Mouse (Mus musculus) regulatory T cell (primary cell): ENCODE data around the gene Gm7945.
"Not testable (repeated sequence)": the region's sequence is repeated elsewhere in the genome, so short reads cannot be mapped to it uniquely, and the experiment has no call there.

Source experiments
- in situ Hi-C: fragments of 300-600 bp; cut with MboI, MseI; formaldehyde crosslinking; loops from one replicate; pipeline ENCODE4 v1.15.1; 2025; ENCODE audit warnings: high pct_unique_total_duplicates

Gene Gm7945

GRCm38 (mm10) chr14:41386279-41386678, at the start of gene Gm7945:
TSS of gene Gm7945 (minus strand) at chr14:41386379.
- in situ Hi-C loops, result not testable (repeated sequence)

- in situ Hi-C loops, result loop anchor here (5.0 to 25.0 kb wide), 2 partner anchors 292 to 1562 kb away; partner anchors contain the start of gene Gm8082
Observed at GRCm38 (mm10) chr14:41425393-41426075, 39.4 kb upstream of the Gm7945 start.

- in situ Hi-C loops, result loop anchor here (5.0 to 25.0 kb wide), 2 partner anchors 293 to 1563 kb away; partner anchors contain the start of gene Gm8082
Observed at GRCm38 (mm10) chr14:41424694-41425093, 38.5 kb upstream of the Gm7945 start.

GRCm38 (mm10) chr14:41408181-41408580, 22.0 kb upstream of the Gm7945 start, which contains the start of gene Gm6482:
TSS of gene Gm6482 (minus strand) at chr14:41408281.
- in situ Hi-C loops, result not testable (repeated sequence)

- in situ Hi-C loops, result not testable (repeated sequence)
Observed at GRCm38 (mm10) chr14:41348309-41348708, 37.9 kb downstream of the Gm7945 start, which contains the start of gene Gm5798. TSS of gene Gm5798 (plus strand) at chr14:41348609.
